Mouse (Mus musculus) spleen, adult 18-20 months (tissue): ENCODE measurements around the gene Map2k6.

Source experiments
- DNase-seq, 2 experiments: peaks; one replicate each; pipeline ENCODE4 v3.0.0; 2022; ENCODE audit warnings: mixed read lengths in 2 of 2

The Map2k6 gene

GRCm38 (mm10) chr11:110405607-110406006, 6.7 kb downstream of the Map2k6 start:
- DNase-seq: no peak

GRCm38 (mm10) chr11:110409131-110409530, 10.2 kb downstream of the Map2k6 start:
- no peak for DNase-seq

- DNase-seq: peak; percentile 25 to 62
These were observed 10.9 kb downstream of the Map2k6 start for GRCm38 (mm10) chr11:110409776-110410175.

GRCm38 (mm10) chr11:110411596-110411995, 12.7 kb downstream of the Map2k6 start:
- DNase-seq: no peak

GRCm38 (mm10) chr11:110414263-110414662, 15.3 kb downstream of the Map2k6 start:
- DNase-seq: no peak

- DNase-seq: no peak
These were observed 17.8 kb downstream of the Map2k6 start for GRCm38 (mm10) chr11:110416691-110417090.

GRCm38 (mm10) chr11:110420463-110420862, 21.5 kb downstream of the Map2k6 start:
- DNase-seq: no peak

- no peak for DNase-seq
These were observed 27.7 kb downstream of the Map2k6 start for GRCm38 (mm10) chr11:110426572-110427145.

- no peak for DNase-seq
These were observed 28.2 kb downstream of the Map2k6 start for GRCm38 (mm10) chr11:110427159-110427561.

GRCm38 (mm10) chr11:110428999-110429398, 30.1 kb downstream of the Map2k6 start:
- DNase-seq: no peak

GRCm38 (mm10) chr11:110429837-110430418, 31.0 kb downstream of the Map2k6 start:
- DNase-seq: no peak

GRCm38 (mm10) chr11:110435839-110436556, 37.1 kb downstream of the Map2k6 start:
- no peak for DNase-seq

GRCm38 (mm10) chr11:110436998-110437397, 38.1 kb downstream of the Map2k6 start:
- no peak for DNase-seq

- no peak for DNase-seq
These were observed 39.2 kb downstream of the Map2k6 start for GRCm38 (mm10) chr11:110438135-110438534.

- DNase-seq: no peak
These were observed 39.9 kb downstream of the Map2k6 start for GRCm38 (mm10) chr11:110438700-110439296.

GRCm38 (mm10) chr11:110439354-110439753, 40.4 kb downstream of the Map2k6 start:
- no peak for DNase-seq

GRCm38 (mm10) chr11:110444576-110444975, 45.7 kb downstream of the Map2k6 start:
- no peak for DNase-seq

GRCm38 (mm10) chr11:110448131-110448725, 49.3 kb downstream of the Map2k6 start:
- DNase-seq: peak; percentile 52 to 63

GRCm38 (mm10) chr11:110448726-110449161, 49.8 kb downstream of the Map2k6 start:
- DNase-seq: no peak

GRCm38 (mm10) chr11:110449183-110449582, 50.3 kb downstream of the Map2k6 start:
- no peak for DNase-seq

- no peak for DNase-seq
These were observed 51.3 kb downstream of the Map2k6 start for GRCm38 (mm10) chr11:110450091-110450757.

GRCm38 (mm10) chr11:110450758-110451121, 51.8 kb downstream of the Map2k6 start:
- no peak for DNase-seq

GRCm38 (mm10) chr11:110451590-110451989, 52.7 kb downstream of the Map2k6 start:
- DNase-seq: no peak
